Mouse (Mus musculus): Measurements from ENCODE around the gene Mrps15.
A peak's percentile ranks its signal among the peaks of the same experiment; 100 is the strongest.
"Not testable (repeated sequence)": the region's sequence is repeated elsewhere in the genome, so short reads cannot be mapped to it uniquely, and the experiment has no call there.

The Mrps15 gene

GRCm38 (mm10) chr4:126068842-126069241 is 22.1 kb downstream of the Mrps15 start:
- DNase-seq (ENCODE audit: low read depth in 2 of 2, low spot score in 2 of 2): no peak

GRCm38 (mm10) chr4:126077833-126078232 is 31.1 kb downstream of the Mrps15 start:
- no peak for DNase-seq (ENCODE audit: low read depth in 2 of 2, low spot score in 2 of 2)

DNA sequence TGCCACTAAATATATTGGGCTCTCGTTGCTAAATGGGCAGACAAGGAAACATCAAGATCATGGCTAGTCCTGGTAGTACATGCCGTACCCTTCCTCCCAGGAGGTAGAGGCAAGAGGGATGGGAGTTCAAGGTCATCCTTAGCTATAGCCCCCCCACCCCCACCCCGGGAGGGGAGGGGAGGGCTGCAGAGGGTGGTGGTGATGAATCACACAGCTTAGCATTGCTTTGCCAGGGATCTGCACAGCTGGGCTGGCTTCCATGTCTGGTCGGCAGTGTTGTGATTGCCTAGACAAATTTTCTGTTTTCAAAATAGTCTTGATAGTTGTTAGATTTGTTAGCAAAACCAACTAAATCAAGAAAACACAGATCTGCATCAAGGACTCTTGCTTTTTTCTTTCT is 32.5 kb downstream of the Mrps15 start:
- no peak for DNase-seq (ENCODE audit: low read depth in 2 of 2, low spot score in 2 of 2)

GRCm38 (mm10) chr4:126081601-126082000 is 34.9 kb downstream of the Mrps15 start:
- DNase-seq (ENCODE audit: low read depth in 2 of 2, low spot score in 2 of 2): no peak

DNA sequence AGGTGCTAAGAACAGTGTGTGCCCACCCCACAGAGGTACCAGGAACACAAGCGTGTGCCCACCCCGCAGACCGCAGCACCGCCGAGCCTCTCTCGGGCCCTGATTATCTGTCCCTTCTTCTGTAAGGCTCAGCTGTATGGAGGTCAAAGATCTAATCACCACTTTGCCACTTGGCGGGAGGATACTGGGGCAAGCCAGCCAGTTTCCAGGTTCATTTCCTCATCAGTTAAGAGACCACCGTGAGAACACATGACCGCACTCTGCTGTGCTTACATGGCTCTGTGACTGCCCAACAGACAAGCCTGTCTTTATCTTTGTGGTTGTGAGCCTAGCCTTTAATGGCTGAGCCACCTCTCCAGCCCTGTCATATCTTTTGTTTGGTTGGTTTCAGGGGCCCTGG is 36.3 kb downstream of the Mrps15 start:
- DNase-seq (ENCODE audit: low read depth in 2 of 2, low spot score in 2 of 2): no peak

DNA sequence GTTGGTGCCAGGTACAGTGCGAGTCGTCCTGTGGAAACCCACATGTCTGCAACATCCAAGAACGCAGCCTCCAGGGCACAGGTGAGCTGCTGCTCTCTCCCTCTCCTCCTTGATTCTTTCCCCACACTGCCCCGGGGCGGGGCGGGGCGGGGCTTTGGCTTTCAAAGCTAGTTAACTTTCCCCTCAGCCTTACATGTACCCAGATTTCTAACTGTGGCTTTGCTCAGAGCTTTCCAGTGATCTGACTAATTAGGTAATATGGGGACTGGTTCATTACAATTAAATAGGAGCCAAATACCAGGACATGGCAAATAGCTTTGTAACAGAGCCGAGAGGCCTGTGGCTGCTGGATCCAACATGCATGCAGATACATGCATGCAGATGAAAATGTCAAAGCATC is 37.7 kb downstream of the Mrps15 start:
- DNase-seq (ENCODE audit: low read depth in 2 of 2, low spot score in 2 of 2): no peak

- DNase-seq (ENCODE audit: low read depth in 2 of 2, low spot score in 2 of 2): peak; percentile 75 to 80
Measured at GRCm38 (mm10) chr4:126085996-126086576, 39.4 kb downstream of the Mrps15 start.

GRCm38 (mm10) chr4:126090101-126090847 is 43.5 kb downstream of the Mrps15 start:
- peak; percentile 34 to 35 for DNase-seq (ENCODE audit: low read depth in 2 of 2, low spot score in 2 of 2)

DNA sequence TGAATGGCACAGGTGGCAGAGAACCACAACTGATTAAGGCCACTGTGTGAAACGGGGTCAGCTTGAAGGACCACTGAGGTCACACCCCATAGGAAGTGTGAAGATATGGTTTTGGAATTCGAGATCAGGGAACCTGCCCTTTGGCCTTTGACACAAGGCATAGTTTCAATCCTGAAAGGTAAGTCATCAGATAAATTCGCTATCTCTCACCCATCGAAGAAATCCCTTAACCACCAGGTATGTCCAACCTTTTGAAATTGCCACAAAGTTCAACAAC is 44.1 kb downstream of the Mrps15 start:
- no peak for DNase-seq (ENCODE audit: low read depth in 2 of 2, low spot score in 2 of 2)

- no peak for DNase-seq (ENCODE audit: low read depth in 2 of 2, low spot score in 2 of 2)
Measured at GRCm38 (mm10) chr4:126091873-126092272, 45.1 kb downstream of the Mrps15 start.

DNA sequence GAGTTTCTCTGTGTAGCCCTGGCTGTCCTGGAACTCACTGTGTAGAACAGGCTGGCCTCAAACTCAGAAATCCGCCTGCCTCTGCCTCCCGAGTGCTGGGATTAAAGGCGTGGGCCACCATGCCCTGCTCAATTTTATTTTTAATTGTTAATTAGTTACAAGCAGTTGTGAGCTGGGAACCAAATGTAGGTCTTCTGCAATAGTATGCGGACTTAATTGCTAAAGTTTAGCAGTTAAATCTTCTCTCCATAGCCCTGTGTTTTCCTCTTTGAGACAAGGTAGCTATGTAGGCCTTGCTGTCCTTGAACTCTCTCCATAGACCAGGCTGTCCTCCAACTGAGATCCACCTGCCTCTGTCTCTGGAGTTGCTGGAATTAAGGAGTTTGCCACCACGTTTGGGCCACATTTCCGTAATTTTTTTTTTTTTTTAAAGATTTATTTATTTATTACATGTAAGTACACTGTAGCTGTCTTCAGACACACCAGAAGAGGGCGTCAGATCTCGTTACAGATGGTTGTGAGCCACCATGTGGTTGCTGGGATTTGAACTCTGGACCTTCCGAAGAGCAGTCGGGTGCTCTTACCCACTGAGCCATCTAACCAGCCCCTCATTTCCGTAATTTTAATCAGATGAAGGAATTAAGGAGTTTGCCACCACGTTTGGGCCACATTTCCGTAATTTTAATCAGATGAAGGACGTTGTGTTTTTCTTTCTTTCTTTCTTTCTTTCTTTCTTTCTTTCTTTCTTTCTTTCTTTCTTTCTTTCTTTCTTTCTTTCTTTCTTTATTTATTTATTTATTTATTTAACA is 49.1 kb downstream of the Mrps15 start:
- DNase-seq (ENCODE audit: low read depth in 2 of 2, low spot score in 2 of 2): not testable (repeated sequence)

GRCm38 (mm10) chr4:126096464-126097111 is 49.9 kb downstream of the Mrps15 start, which contains the start of gene Lsm10:
Gene Lsm10 (plus strand): TSS chr4:126096623.
- DNase-seq (ENCODE audit: low read depth in 2 of 2, low spot score in 2 of 2): peak; percentile 93 to 95

- no peak for DNase-seq (ENCODE audit: low read depth in 2 of 2, low spot score in 2 of 2)
Measured at GRCm38 (mm10) chr4:126097711-126098253, 51.1 kb downstream of the Mrps15 start.

- no peak for DNase-seq (ENCODE audit: low read depth in 2 of 2, low spot score in 2 of 2)
Measured at GRCm38 (mm10) chr4:126099365-126099764, 52.6 kb downstream of the Mrps15 start.

DNA sequence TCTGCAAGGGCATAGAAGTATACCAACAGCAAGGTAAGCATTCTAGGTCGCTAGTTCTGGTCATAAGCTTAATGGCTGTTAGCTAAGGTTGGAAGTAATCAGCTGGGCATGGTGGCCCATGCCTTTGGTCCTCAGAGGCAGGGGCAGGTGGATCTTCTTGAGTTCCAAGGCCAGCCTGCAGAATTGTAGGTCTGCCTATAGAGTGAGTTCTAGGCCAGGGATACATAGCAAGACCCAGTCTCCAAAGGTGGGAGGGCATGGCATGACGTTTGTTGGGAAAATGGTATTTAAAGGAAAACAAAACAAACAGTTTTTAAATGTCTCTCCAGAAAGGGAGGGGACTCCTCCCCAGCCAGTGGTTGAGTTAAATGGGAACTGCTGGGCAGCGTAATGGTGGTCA is 54.0 kb downstream of the Mrps15 start:
- DNase-seq (ENCODE audit: low read depth in 2 of 2, low spot score in 2 of 2): no peak

- DNase-seq (ENCODE audit: low read depth in 2 of 2, low spot score in 2 of 2): no peak
Measured at GRCm38 (mm10) chr4:126102061-126102841, 55.5 kb downstream of the Mrps15 start.

- DNase-seq (ENCODE audit: low read depth in 2 of 2, low spot score in 2 of 2): peak; percentile 21 to 33
Measured at GRCm38 (mm10) chr4:126103057-126103581, 56.4 kb downstream of the Mrps15 start.

DNA sequence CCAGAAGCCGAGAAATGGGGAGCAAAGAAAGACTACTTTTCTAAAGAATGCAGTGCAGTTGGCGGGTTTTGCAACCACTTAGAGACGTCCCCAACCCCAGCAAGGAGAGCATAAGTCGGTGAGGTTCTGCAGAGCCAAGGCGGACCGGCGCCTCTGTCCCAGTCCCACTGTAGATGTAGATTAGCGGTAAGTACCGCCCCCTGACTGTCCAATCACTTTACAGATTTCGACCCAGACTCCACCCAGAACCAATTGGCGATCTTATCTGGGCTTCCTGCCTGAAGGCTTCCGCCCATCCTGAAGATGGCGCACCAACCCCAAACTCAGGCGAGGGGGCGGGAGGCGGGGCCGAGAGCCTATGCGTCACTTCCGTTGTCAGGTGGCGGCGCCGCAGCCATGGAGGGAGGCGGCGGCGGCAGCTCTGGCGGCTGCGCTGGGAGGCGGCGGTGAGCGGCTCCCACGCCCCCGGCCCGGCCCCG is 56.9 kb downstream of the Mrps15 start, which contains the start of gene Stk40:
TSS of gene Stk40 (plus strand) at position 368 of the 479 bp plus-strand sequence.
- DNase-seq (ENCODE audit: low read depth in 2 of 2, low spot score in 2 of 2): peak; percentile 95 to 97

- peak in 1 of 2 experiments; percentile 14 for DNase-seq (ENCODE audit: low read depth in 2 of 2, low spot score in 2 of 2)
Measured at GRCm38 (mm10) chr4:126104261-126105075, 57.7 kb downstream of the Mrps15 start.

All from CD8-positive naive resting alpha-beta T cell, adult 2 months (primary cell).